Mouse (Mus musculus) heart, postnatal 0 days (tissue): ENCODE results near the gene Gm43191. TPM values are rescaled to one million over a fixed set of nuclear protein-coding genes. Genes with fewer than 3 reads are reported as not detected.
A peak's percentile ranks its signal among the peaks of the same experiment; 100 is the strongest.

Source experiments
- ATAC-seq: fragments of 200-750 bp; cut with Nextera tagmentation; 2 replicates; pipeline ENCODE4 v1.8.0; 2017; ENCODE audit warnings: low read depth, moderate number of reproducible peaks, moderate library complexity; ENCODE audit not compliant: insufficient read depth
- DNase-seq: peaks from one replicate; pipeline ENCODE4 v3.0.0-alpha.2; 2016; ENCODE audit warnings: low spot score
- H3K27ac ChIP-seq: fragments of 300-500 bp; sonication (generic); 2 replicates; pipeline ENCODE4 v1.5.1; 2014; ENCODE audit warnings: low read depth, mild to moderate bottlenecking
- H3K27me3 ChIP-seq: fragments of 300-500 bp; sonication (generic); 2 replicates; pipeline ENCODE4 v1.6.1; 2014; ENCODE audit warnings: low read length, mixed read lengths; ENCODE audit not compliant: control insufficient read depth, insufficient read depth
- H3K36me3 ChIP-seq: fragments of 300-500 bp; sonication (generic); replicated peaks from 2 replicates; pipeline ENCODE4 v1.6.1; 2014; ENCODE audit warnings: low read length, mixed read lengths; ENCODE audit not compliant: control insufficient read depth, insufficient read depth
- H3K4me1 ChIP-seq: fragments of 300-500 bp; sonication (generic); 2 replicates; pipeline ENCODE4 v1.6.1; 2014; ENCODE audit warnings: antibody characterized with exemption; ENCODE audit not compliant: control insufficient read depth, insufficient read depth
- H3K4me2 ChIP-seq: fragments of 300-500 bp; sonication (generic); 2 replicates; pipeline ENCODE4 v1.6.1; 2014; ENCODE audit warnings: low read depth, mild to moderate bottlenecking, low read length, moderate library complexity
- H3K4me3 ChIP-seq: fragments of 300-500 bp; sonication (generic); 2 replicates; pipeline ENCODE4 v1.5.1; 2014; ENCODE audit warnings: low read depth, low read length
- H3K9ac ChIP-seq: fragments of 300-500 bp; sonication (generic); replicated peaks from 2 replicates; pipeline ENCODE4 v1.6.1; 2014; ENCODE audit warnings: low read depth, low read length, mixed read lengths
- H3K9me3 ChIP-seq: fragments of 300-500 bp; sonication (generic); replicated peaks from 2 replicates; pipeline ENCODE4 v1.6.1; 2016; ENCODE audit warnings: low read length; ENCODE audit not compliant: control insufficient read depth
- CTCF ChIP-seq: IDR thresholded peaks from 2 replicates; pipeline ENCODE4 v1.5.1; 2016; ENCODE audit warnings: antibody characterized with exemption, control low read depth, low read depth
- EP300 ChIP-seq: IDR thresholded peaks from 2 replicates; pipeline ENCODE4 v1.6.1; 2016; ENCODE audit warnings: antibody characterized with exemption, low read depth
- WGBS: fragments of 180-500 bp; shearing (Covaris S2); extraction: QIAGEN DNeasy Blood & Tissue Kit; methylation state at CpG from one replicate; pipeline ENCODE4 v1.1.7; 2014; 5-methylcytosine and 5-hydroxymethylcytosine counted together
- polyA plus RNA-seq: library from polyadenylated mRNA; unstranded; fragments of >200 nt; fragmentation: Nextera tagmentation; extraction: Ambion mirVana; gene quantifications from 2 replicates; pipeline ENCODE4 v1.2.1, GENCODE M21; 2015
- total RNA-seq: library from RNA; depleted of rRNA; stranded (reverse); fragments of >200 nt; gene quantifications from 2 replicates; pipeline ENCODE4 v1.2.3, GENCODE M21; 2014; ENCODE audit warnings: low replicate concordance

The Gm43191 gene
- total and polyA plus RNA-seq, 2 experiments from 2014 or later: not detected

- no peak for DNase-seq
Observed at GRCm38 (mm10) chr3:116718951-116719350, 37.9 kb upstream of the Gm43191 start.

GRCm38 (mm10) chr3:116713031-116713430 is 32.0 kb upstream of the Gm43191 start:
- TF ChIP-seq EP300 (no peak), CTCF (no peak)

More at GRCm38 (mm10) chr3:116718951-116719350, 37.9 kb upstream of the Gm43191 start:
- TF ChIP-seq CTCF (no peak), EP300 (no peak)
- Histone ChIP-seq H3K9ac (no peak overlapping the region), H3K36me3 (no peaks in the 10 kb centered on the region), H3K9me3 (no peaks in the 10 kb centered on the region), H3K4me2 (no peak overlapping the region), H3K27me3 (no peaks in the 10 kb centered on the region), H3K4me3 (no peak overlapping the region), H3K4me1 (no peaks in the 10 kb centered on the region; the same call in 1 of the 2 replicates), H3K27ac (no peak overlapping the region)
- WGBS: 58% methylated on average over 3 of the region's 3 CpGs
- ATAC-seq: no peak

GRCm38 (mm10) chr3:116712436-116712881 is 31.4 kb upstream of the Gm43191 start, which contains the start of gene Slc35a3:
Slc35a3 (minus strand) TSS chr3:116712831.
- peak; percentile 17 for DNase-seq
- TF ChIP-seq EP300: no peak
- TF ChIP-seq CTCF: no peak
- H3K4me1 ChIP-seq: peaks cover 12% of the 10 kb centered on the region
- H3K36me3 ChIP-seq: no peaks in the 10 kb centered on the region
- H3K9me3 ChIP-seq: no peaks in the 10 kb centered on the region
- 2% methylated on average over 8 of the region's 8 CpGs for WGBS
- H3K27ac ChIP-seq: peak within 1 kb of the TSS; percentile 88
- H3K4me3 ChIP-seq: peak within 1 kb of the TSS; percentile 100
- ATAC-seq: peak; percentile 31
- peak within 1 kb of the TSS; percentile 98 for H3K9ac ChIP-seq
- no peaks in the 10 kb centered on the region for H3K27me3 ChIP-seq
- peak within 1 kb of the TSS; percentile 80 for H3K4me2 ChIP-seq

More at GRCm38 (mm10) chr3:116713031-116713430, 32.0 kb upstream of the Gm43191 start:
- no peaks in the 10 kb centered on the region for H3K27me3 ChIP-seq
- H3K9ac ChIP-seq: peak overlapping the region; percentile 98; the same call in 1 of the 2 replicates
- H3K4me2 ChIP-seq: peak overlapping the region; percentile 80
- ATAC-seq: no peak
- H3K36me3 ChIP-seq: no peaks in the 10 kb centered on the region
- H3K27ac ChIP-seq: no peak overlapping the region
- DNase-seq: no peak
- H3K9me3 ChIP-seq: no peaks in the 10 kb centered on the region
- H3K4me3 ChIP-seq: peak overlapping the region; percentile 100
- 34% methylated on average over 5 of the region's 5 CpGs for WGBS
- peaks cover 12% of the 10 kb centered on the region for H3K4me1 ChIP-seq

DNA sequence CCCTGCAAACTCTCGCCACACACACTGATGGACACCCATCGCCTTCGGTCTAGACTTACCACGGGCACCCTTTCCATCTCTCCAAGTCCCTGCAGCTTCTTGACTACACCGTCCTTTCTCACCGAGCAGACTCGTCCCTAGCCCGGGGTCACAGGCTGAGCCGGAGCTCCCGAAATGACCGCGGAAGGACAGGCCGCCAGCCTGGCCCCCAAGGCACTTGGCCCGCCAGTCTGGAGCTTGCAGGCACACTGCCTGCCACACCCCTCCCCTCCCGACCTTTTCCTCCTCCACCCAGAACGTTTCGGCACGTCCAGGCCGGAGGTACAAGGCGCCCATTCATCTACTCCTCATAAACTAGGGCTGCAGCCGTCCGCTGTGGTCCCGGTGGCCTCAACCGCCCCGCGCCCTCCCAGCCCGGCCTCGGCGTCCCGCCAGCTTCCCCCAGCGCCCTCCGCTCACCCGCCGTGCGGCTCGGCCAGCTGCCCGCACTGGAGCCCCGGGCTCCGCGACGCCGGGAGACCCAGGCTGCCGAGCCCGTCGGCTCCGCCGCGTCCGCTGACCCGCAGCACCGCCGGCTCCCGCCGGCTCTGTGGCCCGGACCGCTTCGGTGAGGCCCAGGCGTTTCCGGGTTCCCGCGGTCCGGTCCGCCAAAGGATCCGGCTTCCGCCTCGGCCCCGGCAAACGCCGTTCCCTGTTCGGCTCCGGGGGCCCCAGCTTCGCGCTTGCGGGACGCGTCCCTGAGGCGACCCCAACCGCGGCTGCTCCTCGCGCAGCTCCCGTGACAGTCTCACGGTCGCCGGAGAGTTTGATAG is 30.8 kb upstream of the Gm43191 start:
- Histone ChIP-seq H3K27ac (peak overlapping the region; percentile 88), H3K9ac (peak overlapping the region; percentile 98), H3K4me1 (peaks cover 12% of the 10 kb centered on the region), H3K9me3 (no peaks in the 10 kb centered on the region), H3K27me3 (no peaks in the 10 kb centered on the region), H3K4me2 (peak overlapping the region; percentile 80), H3K36me3 (no peaks in the 10 kb centered on the region; the same call in 1 of the 2 replicates), H3K4me3 (peak overlapping the region; percentile 100)
- DNase-seq (peak; percentile 49), ATAC-seq (peak; percentile 90)
- TF ChIP-seq CTCF: no peak
- 0 out of 2 replicates have a peak, but pooled peaks have one; percentile 21 for TF ChIP-seq EP300
- WGBS: under 1% methylated on average over 75 of the region's 85 CpGs

GRCm38 (mm10) chr3:116710941-116711340 is 29.9 kb upstream of the Gm43191 start:
- H3K9ac ChIP-seq: 0 out of 2 replicates have a peak overlapping the region, but pooled peaks have one; percentile 98
- TF ChIP-seq EP300 (no peak), CTCF (no peak)
- WGBS: 25% methylated on average over 9 of the region's 9 CpGs
- H3K27ac ChIP-seq: no peak overlapping the region
- H3K4me1 ChIP-seq: peaks cover 12% of the 10 kb centered on the region
- no peaks in the 10 kb centered on the region for H3K9me3 ChIP-seq
- H3K4me2 ChIP-seq: peak overlapping the region; percentile 80
- DNase-seq (no peak), ATAC-seq (no peak)
- H3K36me3 ChIP-seq: no peaks in the 10 kb centered on the region; the same call in 1 of the 2 replicates
- H3K27me3 ChIP-seq: no peaks in the 10 kb centered on the region
- H3K4me3 ChIP-seq: peak overlapping the region; percentile 100
